Mouse (Mus musculus): Measurements from ENCODE around the gene Adgrv1.
"Not testable (repeated sequence)": the region's sequence is repeated elsewhere in the genome, so short reads cannot be mapped to it uniquely, and the experiment has no call there.

The Adgrv1 gene

GRCm38 (mm10) chr13:81335241-81335640 is 297.7 kb downstream of the Adgrv1 start:
- no peak for DNase-seq (ENCODE audit: low spot score)

GRCm38 (mm10) chr13:81332018-81332417 is 300.9 kb downstream of the Adgrv1 start:
- DNase-seq (ENCODE audit: low spot score) = no peak

- DNase-seq (ENCODE audit: low spot score) = no peak
Observed at GRCm38 (mm10) chr13:81329762-81330161, 303.2 kb downstream of the Adgrv1 start.

DNA sequence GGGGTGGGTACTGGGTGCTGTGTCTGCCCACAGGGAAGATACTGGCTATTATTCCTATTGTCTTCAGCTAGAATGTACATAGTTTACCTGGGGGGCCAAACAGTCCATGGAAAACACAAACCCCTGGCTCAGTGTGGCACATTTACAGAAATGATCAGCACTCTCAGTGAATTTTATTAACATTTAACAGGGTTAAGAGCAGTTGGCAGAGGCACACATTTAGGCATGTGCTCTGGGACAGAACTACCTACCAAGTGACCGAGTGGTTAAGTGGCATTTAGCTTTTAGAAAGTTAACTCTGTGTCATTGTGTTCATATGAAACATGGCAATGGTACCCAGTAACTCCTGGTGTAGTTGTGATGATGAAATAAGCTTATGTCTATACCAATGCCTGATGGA is 304.8 kb downstream of the Adgrv1 start:
- no peak for DNase-seq (ENCODE audit: low spot score)

- DNase-seq (ENCODE audit: low spot score) = no peak
Observed at GRCm38 (mm10) chr13:81325606-81326215, 307.2 kb downstream of the Adgrv1 start.

- DNase-seq (ENCODE audit: low spot score) = no peak
Observed at GRCm38 (mm10) chr13:81323546-81324316, 309.2 kb downstream of the Adgrv1 start.

DNA sequence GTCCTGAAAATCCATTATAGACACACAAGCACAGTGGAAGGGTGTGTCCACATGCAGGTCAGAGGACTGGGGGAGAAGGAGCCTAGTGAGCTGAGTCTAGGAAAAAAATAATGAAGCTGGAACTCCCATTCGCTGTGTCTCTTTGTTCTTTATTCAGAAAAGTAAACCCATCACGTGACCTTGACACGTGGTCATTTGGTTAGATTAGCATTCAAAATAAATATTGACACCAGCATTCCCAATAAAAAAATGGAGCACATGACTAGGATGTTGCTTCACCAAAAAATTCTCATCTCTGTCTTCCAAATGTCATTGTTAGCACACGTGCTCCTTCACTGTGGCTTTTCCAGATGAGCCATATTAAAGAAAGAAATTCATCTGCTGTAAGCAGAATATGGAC is 316.4 kb downstream of the Adgrv1 start:
- DNase-seq (ENCODE audit: low spot score) = no peak

GRCm38 (mm10) chr13:81314306-81315120 is 318.4 kb downstream of the Adgrv1 start:
- DNase-seq (ENCODE audit: low spot score) = peak; percentile 9

GRCm38 (mm10) chr13:81312148-81312547 is 320.8 kb downstream of the Adgrv1 start:
- DNase-seq (ENCODE audit: low spot score) = no peak

DNA sequence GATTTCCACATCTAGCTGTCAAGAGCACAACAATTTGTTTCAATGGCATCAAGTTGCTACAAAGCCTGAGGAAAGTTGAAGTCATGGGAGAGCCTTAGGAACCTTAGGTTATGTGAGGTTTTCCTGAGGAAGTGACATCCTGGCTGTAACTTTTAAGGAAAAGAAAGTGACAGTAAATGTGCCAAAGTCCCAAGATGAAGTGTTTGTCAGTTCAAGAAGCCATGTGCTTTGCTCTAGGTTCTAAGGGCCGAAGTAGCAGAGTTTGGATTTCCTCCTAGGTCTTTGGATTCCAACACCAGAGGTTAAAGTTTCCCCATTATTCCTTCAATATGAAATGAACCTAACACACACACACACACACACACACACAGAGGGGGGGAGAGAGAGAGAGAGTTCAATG is 332.1 kb downstream of the Adgrv1 start:
- DNase-seq (ENCODE audit: low spot score) = no peak

- DNase-seq (ENCODE audit: low spot score) = no peak
Observed at GRCm38 (mm10) chr13:81294106-81294505, 338.8 kb downstream of the Adgrv1 start.

- DNase-seq (ENCODE audit: low spot score) = no peak
Observed at GRCm38 (mm10) chr13:81282193-81282592, 350.8 kb downstream of the Adgrv1 start.

- DNase-seq (ENCODE audit: low spot score) = no peak
Observed at GRCm38 (mm10) chr13:81280650-81281229, 352.2 kb downstream of the Adgrv1 start.

DNA sequence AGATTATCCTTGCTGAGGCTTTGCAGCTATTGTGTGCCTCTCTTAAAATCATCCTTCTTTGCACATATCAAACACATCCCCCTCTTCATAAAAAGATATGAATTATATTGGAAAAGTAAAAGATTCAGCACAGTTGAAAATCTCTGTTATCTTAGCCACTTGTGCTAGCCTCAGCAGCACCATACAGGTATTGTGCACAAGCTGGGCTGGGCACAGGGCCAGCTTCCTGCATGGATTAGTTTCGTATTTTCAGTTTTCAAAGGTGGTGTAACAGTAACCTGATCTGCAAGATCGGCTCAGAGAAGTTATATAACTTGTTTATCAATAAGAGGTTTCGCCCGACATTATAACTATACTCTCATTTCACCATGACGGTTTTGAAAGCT is 353.6 kb downstream of the Adgrv1 start:
- no peak for DNase-seq (ENCODE audit: low spot score)

DNA sequence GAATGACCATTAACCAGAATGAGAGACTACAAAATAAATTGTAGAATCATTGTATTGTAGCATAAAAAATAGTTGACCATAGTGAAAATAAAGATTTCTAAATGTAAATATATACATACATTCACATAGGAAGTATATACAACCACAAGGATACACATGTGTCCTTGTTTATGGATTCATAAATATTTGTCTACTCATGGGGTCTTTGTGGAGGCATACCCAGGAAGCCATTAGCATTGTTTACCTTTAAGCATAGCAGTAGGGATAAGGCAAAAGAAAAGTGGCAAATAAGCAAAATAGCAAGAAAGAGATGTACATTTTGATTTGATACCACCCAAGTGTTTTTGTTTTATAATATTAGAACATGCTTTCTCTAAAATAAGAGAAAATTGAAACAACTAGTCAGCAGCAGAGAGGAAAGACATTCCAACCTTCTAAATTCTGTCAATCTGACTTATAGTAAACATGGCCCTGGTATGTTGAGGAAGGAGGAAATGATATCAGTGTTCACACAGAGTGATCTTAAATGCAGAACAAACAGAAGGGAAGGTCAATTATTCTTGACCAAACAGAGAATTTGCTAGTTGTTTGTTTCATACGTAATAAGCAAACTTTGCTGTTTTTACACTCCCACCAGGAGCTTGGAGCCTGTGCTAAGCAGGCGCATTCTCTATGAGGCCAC is 354.1 kb downstream of the Adgrv1 start:
- DNase-seq (ENCODE audit: low spot score) = no peak

- DNase-seq (ENCODE audit: low spot score) = no peak
Observed at GRCm38 (mm10) chr13:81273837-81274236, 359.1 kb downstream of the Adgrv1 start.

DNA sequence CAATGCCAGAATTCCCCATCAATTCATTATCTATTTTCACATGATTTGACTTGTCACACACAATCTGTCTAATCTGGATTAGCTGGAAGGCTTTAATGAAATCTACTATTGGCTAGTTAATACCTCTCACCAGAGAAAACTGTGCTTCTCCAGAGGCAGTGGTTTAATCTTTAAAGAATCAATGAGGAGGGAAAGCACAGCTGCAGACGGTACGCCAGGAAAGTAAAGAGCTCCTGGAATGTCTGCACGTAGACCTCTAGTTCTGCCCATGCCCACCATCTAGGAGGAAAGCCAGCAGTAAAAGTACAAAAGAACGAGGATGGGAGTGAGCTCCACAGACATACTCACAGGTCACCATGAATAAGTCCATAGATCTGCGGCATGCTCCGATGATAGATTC is 362.6 kb downstream of the Adgrv1 start:
- DNase-seq (ENCODE audit: low spot score) = no peak

DNA sequence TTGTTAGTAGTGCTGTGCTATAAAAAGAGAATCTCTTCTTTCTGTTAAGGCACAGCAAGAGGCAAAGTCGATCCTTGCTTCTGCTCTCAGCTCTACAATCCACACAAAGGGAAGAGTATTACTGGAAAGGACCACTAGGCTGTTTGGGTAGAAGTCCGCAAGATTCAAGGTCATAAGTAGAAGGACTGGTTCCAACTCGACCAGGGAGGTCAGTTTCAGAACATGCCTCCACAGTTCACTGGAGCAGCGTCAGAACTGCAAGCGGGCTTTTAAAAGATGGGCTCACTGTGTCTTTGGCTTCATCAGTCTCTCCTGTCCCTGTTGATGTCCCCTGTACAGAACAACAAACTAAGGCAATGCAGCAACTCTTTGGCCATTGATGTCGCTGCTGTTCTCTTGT is 363.9 kb downstream of the Adgrv1 start:
- no peak for DNase-seq (ENCODE audit: low spot score)

DNA sequence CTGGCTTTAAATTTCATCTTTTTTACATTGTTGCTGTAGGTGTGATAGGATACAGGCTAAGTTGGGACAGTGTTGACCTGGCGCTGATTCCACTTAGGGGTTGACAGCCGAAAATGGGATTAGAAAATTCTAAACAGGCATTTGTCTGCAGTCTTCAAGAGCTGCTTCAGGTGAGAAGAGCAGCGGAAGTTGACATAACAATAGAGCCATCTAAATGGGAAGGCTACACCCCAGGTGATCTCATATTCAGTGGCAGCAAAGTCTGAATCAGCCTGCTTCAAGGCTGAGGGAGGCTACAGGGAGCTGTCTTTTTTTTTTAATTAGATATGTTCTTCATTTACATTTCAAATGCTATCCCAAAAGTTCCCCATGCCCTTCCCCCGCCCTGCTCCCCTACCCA is 365.5 kb downstream of the Adgrv1 start:
- DNase-seq (ENCODE audit: low spot score) = not testable (repeated sequence)

- DNase-seq (ENCODE audit: low spot score) = no peak
Observed at GRCm38 (mm10) chr13:81264465-81264864, 368.5 kb downstream of the Adgrv1 start.

GRCm38 (mm10) chr13:81241181-81241580 is 391.8 kb downstream of the Adgrv1 start:
- DNase-seq (ENCODE audit: low spot score) = no peak

DNA sequence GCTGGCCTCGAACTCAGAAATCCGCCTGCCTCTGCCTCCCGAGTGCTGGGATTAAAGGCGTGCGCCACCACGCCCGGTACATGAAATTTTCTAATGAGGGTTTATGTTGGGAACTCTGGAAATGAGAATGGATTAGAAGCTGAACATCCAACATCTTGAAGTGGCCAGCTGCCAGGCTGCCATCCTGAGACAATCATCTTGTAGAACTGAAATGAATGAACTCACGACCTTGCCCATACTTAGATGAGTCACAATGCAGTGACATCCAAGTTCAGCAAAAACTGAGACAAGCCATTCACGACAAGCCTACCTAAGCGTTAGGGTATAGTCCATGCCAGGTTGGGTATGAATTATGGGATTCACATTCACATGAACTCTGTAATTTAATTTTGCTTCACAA is 393.1 kb downstream of the Adgrv1 start:
- DNase-seq (ENCODE audit: low spot score) = no peak
